Mouse (Mus musculus): ENCODE data around the gene Polg. TPM values are rescaled to one million over a fixed set of nuclear protein-coding genes. Genes with fewer than 3 reads are reported as not detected.

Gene Polg
- total RNA-seq, 2 experiments from 2014 or later, result 85.9 to 88.7 TPM

GRCm38 (mm10) chr7:79398971-79399370 is 67.2 kb downstream of the Polg start:
- no peak for DNase-seq (ENCODE audit: extremely low spot score in 1 of 2, low spot score in 2 of 2)
- intact Hi-C loops (cut with DNase I), result no loop called here

DNA sequence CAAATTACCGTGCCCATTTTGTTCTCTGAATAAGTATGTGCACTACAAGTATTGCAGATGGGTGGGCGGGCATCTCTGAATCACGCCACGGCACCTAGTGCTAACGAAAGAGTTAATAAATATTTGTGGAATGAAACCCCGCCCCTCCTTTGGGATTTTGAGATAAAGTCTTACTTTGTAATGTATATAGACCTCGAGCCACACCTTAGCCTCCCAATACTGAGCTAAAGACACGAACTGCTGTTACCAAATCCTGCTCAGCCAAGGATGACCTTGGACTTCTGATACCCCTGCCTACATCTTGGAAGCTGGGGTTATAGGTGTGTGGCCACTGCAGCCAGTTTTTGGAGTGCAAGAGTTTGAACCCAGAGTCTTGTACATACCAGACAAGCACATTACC is 67.7 kb downstream of the Polg start:
- intact Hi-C loops (cut with DNase I), result no loop called here
- no peak for DNase-seq (ENCODE audit: extremely low spot score in 1 of 2, low spot score in 2 of 2)

DNA sequence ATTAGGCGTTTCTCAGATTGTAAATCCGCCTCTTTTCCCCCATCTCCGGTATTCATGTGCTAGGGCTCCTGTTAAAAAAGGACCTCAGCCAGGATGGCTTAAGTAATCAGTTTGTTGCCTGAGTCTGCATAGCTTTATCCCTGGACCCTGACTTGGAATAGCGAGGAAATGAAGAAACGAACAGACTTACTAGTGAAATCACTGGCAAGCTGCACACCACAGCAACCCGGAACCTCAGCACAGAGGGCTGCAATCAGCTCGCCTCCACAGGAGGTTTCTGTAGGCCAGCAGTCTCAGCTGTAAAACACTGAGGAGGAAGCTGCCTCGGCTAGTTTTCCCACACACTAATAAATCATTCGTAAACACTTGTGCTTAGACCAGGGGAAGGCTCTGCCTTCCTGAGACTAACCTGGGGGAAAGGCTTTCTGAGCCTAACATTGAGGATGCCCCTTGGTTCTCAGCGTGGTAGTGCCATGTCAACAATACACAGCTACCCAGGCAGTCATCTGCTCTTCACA is 68.7 kb downstream of the Polg start:
- intact Hi-C loops (cut with DNase I), result no loop called here
- no peak for DNase-seq (ENCODE audit: extremely low spot score in 1 of 2, low spot score in 2 of 2)

Small RNA genes lying within 50 kb of the gene (microRNA-seq; reads per million reads assigned to microRNA genes)
- gene Mir9-3, result 95.7 reads per million, percentile 56 among the genes with 10 or more reads in this experiment

Other genes starting within 250 kb of the Polg start
- gene Abhd2, start 193.2 kb downstream of the Polg start, total RNA-seq (2021), result 100 to 1,000 TPM; 121 to 124 TPM
- gene Rlbp1, start 79.3 kb downstream of the Polg start, total RNA-seq (2021), result 10 to 100 TPM; 23.2 to 24.3 TPM
- gene Fanci, start 74.4 kb downstream of the Polg start, total RNA-seq (2021), result under 1 TPM; 0.55 to 0.88 TPM
- 1 to 10 TPM; 1.5 to 3.2 TPM for gene Rhcg, start 151.3 kb upstream of the Polg start, total RNA-seq (2021)
- 1 to 10 TPM in 1 of 2 experiments, under 1 TPM in 1; 0.77 to 1.0 TPM for gene Ticrr, start 193.8 kb upstream of the Polg start, total RNA-seq (2021)
- 1 to 10 TPM; 2.3 to 2.5 TPM for gene Kif7, start 249.4 kb upstream of the Polg start, total RNA-seq (2021)

Measured in left cerebral cortex, postnatal 10 days (tissue).